Mouse (Mus musculus): ENCODE results near the gene Ubald2.

DNA sequence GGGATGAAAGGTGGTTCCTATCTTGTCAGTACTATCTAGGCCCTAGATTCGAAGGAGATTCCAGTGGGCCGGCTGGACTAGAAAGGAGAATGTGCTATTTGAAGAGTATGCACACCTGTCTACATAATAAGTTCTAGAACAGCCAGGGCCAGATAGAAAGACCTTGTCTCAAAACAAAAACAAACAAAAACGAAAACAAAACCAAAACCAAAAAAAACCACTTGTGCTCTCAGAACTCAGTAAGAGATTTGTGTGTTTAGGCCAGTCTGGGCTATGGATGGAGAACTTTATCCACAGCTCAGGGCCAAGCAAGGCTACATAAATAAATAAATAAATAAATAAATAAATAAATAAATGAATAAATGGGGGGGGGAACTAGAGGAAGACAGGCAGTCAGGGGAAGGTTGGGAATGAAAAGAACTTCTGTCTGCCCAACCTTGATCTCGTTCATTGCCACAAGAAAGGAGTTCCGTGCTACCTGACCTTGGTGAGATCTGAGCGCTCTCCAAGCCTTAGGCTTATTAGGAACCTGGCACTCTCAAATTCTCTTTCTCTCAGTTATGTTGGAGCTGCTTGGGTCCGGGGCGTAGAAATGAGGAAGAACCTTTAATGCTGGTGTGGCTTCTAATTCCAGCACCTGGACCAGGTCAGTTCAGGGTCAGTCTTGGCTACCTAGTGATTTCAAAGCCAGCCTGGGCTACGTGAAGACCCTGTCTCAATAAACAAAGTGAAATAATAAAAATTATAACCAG is 3.9 kb upstream of the Ubald2 start:
- no peak for TF ChIP-seq CTCF (IDR thresholded peaks at IDR 0.05; ENCODE audit: insufficient read depth, low read length)
- no peak for TF ChIP-seq POLR2A (IDR thresholded peaks at IDR 0.05; ENCODE audit: borderline replicate concordance, extremely low read depth, low read depth, low read length)

All from lung, adult 2 months (tissue).